Mouse (Mus musculus): ENCODE data around the gene Tvp23a. TPM values are rescaled to one million over a fixed set of nuclear protein-coding genes. Genes with fewer than 3 reads are reported as not detected.
A peak's percentile ranks its signal among the peaks of the same experiment; 100 is the strongest.

The Tvp23a gene
- polyA plus RNA-seq, 1 experiment, result 4.9 TPM

DNA sequence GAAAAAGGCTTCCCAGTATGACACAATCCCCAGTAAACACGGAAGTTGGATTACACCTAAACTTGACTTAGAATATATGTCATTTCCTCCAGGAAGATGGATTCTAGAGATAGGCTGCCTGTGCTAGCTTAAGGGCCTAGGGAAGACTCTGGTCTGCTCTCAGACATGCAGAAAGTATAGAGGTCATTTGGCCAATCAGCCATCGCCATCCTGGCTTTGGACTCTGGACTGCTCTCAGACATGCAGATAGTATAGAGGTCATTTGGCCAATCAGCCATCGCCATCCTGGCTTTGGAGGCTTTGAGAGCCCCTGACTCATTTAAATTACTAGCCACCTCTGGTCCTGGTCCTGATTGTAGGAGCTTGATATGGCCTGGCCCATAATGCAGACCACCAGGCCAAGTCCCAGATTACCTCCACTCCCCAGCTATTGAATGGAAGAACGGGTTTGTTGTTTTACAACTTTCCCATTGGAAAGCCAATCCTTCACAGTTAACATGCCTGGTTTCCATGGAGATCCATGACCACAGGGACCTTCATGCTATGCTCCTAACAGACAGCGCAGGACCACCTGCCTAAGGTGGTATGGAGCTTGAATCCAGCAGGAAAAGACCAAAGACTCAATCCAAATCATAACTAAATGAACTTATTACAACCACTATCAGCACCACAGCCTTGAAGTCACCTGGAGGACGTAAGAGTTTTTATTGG is 6.9 kb upstream of the Tvp23a start:
- DNase-seq (ENCODE audit: low spot score), result no peak

DNA sequence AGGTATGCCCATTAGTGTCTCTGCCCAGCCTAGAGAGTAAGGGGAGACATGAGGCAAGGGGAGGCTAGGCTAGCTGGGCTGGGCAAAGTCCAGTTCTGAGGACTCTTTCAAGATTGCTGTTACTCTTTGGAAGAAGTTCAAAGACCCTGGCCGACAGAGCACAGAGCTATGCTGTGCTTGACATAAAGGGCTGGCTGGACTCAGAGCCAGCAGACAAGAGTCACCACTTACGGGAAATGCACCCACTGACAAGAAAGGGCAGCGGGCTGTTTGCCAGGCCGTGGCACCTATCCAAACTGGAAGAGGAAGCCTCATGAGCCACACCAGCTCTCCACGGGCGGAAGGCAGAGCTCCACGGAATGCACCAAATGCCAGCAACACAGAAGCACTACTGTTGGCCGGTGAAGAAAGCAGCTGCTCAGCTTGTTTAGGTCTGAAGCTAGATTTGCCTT is 5.3 kb upstream of the Tvp23a start:
- DNase-seq (ENCODE audit: low spot score), result peak; percentile 45

DNA sequence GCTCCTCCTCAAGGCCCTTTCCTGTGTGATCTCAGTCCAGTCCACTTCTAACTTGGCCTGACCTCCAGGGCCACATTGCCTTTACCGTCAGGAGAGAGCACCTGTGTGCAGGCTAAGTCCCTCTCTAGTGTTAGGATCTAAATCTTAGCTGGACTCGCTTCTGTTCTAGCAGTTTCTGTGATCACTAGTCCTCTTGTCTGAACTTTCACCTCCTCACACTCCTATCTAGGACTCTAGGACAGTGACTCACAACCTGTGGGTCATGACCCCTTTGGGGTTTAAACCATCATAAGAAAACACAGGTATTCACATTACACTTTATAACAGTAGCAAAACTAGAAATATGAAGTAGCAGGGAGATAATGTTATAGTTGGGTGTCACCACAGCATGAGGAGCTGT is 4.7 kb upstream of the Tvp23a start:
- no peak for DNase-seq (ENCODE audit: low spot score)

DNA sequence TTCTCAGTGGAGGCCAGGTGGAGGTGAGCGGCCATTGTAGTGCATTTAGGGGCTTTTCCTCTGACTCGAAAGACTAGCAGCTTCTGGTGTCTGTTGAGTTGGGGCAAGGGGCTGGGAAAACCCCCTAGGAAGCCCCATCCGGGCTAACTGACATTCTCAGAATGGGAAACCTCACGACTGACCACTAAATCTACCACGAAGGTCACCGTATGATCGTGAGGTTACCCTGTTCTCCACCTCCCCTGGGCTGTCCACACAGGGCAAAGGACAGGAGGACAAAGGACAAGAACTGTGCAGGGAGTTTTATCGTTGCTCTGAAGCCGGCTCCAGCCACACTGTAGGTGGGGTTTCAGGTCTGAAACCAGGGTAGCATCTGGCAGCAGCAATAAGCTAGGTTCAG is 1.8 kb upstream of the Tvp23a start:
- no peak for DNase-seq (ENCODE audit: low spot score)

DNA sequence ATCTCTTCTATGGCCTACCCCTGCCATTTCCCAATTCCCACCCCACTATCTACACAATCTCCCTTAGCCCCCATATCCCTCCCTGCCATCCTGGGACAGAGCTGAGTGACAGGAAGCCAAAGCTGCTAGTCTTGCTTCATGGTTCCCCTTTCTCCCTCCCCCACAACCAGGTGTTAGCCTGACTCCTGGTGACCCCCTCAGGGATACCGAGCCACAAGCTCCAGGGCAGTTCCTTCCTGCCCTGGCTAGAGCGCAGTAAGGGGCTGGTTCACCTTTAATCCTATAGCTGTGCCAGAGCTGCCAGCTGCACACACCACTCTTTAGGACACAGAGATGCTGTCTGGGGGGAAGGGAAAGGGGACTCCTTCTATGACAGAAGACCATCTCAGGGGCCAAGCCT is 619 bp upstream of the Tvp23a start:
- DNase-seq (ENCODE audit: low spot score), result no peak

DNA sequence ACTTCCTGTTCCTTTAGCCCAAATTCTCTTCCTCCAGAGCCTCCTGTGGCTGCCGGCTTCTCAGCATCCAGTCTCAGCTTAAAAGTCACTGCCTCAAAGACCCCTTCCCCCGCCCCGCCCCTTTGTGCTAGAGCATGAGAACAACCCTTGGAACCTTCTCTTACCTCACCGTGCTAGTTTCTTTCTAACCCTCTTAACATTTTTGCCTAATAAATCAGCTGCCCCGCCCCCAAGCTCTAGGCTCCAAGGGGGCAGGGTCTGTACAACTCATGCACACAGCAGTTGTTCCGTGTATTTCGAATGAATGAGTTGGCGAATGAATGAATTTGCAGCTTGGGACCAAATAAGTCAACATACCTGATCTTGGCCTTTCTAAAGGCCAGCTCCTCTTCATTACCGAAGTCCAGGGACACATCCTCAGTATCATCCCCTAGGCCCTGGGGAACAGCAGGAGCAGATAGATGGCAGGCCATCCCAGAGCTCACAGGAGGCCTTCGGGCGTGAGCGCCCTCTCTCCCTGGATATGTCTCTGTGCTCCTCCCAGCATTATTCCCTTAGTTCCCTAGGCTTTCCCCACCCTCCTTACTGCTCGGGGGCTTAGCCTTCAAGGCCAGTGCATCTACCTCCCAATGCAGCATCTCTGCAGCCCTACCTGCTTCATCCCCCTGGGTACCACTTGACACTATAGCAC is 444 bp downstream of the Tvp23a start:
- no peak for DNase-seq (ENCODE audit: low spot score)

DNA sequence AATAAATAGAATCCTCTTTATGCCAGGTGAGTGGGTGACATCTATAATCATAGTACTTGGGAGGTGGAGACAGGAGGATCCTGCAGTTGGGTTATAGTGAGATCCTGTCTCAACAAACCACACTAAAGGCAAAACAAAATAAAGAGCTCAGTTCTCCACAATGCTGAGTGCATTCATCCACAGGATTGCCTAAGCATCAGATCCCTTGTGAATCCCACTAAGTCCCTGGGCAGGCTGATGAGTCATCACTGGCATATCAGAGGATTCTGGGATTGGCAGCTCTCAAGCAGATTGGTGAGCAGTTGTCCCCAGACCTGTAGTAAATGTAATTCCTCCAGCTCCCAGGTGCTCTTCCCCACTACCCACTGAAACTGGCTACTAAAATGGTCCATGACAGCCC is 3.4 kb downstream of the Tvp23a start:
- DNase-seq (ENCODE audit: low spot score), result no peak

DNA sequence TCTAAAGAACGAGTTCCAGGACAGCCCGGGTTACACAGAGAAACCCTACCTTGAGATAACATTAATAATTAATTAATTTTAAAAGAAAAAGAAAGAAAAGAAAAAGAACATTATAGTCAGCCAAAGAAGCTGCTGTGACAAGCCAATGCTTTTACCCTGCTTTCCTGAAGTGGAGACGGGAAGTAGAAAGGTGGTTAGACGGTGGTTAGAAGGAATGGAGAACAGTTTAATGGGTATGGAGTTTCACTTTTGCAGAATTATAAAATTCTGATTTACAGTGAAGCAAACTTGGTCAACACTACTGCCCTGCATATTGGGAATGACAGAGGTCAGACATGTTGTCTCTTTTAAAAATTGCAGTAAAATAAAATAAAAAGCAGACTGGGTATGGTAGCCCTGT is 5.4 kb downstream of the Tvp23a start:
- DNase-seq (ENCODE audit: low spot score), result no peak

DNA sequence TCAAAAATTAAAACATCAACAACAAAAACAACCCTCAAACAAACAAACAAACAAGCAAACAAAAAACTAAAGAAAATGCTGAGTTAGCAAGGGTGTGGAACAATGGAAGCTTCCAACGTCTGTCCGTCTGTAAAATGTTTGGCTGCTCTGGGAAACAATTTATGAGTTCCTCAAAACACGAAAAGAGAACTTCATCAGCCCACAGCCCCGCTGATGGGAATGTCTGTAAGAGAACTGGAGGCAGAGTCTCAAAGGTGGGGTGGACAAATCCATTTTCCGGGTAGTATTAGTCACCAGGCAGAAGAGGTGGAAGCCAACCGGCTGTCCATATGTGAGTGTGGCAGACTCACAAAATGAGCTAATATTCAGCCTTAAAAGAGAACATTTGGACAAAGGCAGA is 5.8 kb downstream of the Tvp23a start:
- DNase-seq (ENCODE audit: low spot score), result no peak

DNA sequence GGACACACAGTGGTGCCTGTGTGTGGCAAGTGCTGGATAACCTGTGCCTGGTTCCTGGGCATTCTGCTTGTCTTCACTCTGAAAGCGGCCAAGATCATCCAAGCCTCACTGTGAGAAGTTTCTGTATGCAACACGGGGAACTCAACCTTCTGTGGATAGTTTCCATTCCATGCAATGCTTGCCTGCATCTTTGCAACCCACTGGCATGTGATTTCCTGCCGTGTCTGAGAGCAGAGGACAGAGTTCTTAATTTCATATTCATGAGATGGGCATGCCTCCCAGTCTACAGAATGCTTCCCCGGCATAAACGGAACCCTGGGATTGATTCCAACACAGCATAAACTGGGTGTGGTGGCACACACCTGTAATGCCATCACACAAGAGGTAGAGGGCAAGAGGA is 9.1 kb downstream of the Tvp23a start:
- DNase-seq (ENCODE audit: low spot score), result no peak

DNA sequence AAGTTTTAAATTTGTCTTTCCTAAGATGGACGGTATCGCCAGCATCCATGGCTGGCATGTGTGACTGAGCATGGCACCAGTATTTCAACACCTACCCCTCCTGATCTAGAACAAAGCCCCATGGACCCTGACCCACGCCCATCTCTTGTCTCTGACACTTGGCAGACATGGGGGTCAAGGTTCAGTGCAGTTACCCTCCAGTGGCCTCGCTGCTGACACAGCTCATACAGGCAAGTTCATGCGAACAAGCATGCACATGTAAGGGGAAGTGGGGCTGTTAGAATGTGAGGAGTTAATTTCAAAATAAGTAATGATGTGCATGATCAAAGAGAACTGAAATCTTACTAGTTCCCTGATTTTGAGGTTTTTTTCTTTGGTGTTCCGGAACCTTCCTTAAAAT is 11.0 kb downstream of the Tvp23a start:
- DNase-seq (ENCODE audit: low spot score), result no peak

DNA sequence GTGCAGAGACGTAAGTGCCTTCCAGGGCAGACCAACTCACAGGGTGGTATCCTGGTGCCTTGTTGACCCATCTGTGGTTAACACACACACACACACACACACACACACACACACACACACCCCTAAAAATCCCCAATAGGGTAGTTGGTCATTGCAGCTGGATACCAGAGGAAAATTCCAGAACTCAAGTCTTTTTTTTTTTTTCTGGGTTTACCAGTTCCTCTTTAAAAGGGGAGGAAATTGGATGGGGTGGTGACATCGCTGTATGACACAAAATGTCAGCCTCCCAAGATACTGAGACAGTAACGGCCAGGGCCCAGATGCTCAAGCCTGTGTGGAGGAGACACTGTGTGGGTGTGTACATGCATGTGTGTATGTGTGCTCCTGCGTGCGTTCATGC is 13.8 kb downstream of the Tvp23a start:
- no peak for DNase-seq (ENCODE audit: low spot score)

DNA sequence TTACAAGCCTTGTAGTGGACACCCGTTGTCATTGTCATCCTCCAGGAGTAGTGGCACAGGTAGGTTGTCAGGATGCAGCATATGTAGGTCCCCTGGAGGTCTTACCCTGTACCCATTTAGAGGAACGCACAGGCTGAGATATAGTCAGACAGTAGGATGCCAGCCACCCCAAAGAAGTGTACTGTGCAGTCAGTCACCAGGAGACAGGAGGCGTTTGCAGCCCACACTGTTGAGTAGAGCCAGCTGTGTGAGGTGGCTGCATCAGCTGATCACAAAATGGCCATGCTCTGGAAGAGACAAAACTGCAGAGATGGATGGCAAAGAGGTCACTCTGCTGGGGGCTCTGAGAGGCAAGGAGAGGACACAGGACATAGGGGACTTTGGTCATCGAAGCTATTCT is 14.8 kb downstream of the Tvp23a start:
- no peak for DNase-seq (ENCODE audit: low spot score)

DNA sequence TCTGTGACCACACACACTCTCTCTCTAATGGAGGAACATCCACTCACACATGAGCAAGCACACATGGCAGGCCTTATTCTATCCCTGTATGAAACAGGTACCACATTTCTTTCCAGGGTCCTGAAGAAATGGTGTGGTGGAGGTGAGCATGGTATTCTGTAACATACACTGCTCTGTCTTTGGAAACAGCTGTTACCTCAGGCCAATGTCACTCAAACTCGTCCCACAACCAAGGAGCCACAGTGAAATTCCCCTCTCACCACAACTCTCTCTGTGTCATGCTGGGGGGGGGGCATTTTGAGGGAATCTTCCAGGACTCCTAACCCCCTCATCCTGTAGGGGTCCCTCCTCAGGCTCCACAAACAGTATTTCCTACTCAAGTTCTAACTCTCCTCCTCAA is 15.3 kb downstream of the Tvp23a start:
- no peak for DNase-seq (ENCODE audit: low spot score)

DNA sequence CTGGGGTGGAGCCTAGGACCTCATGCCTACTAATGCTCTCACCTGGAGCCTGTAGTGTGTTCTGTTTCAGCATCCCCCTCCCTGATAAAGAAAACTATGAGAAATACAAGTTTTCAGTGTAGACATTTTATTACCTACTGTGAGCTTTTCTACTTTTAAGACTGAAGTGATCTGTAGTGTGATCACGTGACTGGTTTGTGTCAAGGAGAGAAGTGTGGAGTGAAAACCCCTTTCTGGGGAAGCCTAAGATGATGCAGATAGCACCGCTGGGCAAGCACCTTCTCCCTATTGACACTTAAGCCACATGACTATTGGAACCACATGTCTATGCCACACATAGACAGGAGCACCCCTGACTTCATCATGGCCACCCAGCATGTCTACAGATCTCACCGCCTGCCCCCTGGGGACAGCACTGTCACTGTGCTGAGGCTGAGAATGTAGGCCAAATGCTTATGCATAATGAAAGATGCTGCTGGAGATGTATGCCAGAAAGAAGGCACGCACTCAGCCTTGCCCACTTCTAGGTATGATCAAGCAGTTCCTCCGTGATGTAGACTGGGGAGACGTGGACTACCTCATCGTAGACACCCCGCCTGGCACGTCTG is 26.6 kb downstream of the Tvp23a start:
- no peak for DNase-seq (ENCODE audit: low spot score)

DNA sequence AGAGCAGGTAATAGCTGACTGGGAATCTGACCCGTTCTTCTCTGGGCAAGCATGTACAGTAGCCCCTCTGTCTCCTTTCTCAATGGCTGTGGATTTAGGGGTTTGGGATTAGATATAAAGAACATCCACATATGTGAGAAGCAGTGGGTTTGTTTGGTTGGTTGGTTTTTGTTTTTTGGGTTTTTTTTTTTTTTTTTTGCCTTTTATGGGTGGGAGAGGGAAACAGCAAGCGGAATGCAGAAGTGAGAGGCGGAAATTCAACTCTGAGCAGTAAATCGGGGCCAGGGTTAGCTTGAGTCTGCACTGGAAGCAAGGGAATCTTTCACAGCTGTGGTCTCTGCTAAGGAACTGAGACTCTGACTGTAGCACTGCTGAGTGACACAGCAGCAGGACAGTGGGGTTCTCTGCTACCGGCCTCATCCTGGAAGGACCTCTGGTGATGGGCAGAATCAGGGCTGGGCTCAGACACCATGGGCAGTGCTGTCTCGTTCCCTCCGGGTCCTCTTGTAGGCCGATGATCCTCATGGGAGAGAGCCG is 29.4 kb downstream of the Tvp23a start:
- no peak for DNase-seq (ENCODE audit: low spot score)

DNA sequence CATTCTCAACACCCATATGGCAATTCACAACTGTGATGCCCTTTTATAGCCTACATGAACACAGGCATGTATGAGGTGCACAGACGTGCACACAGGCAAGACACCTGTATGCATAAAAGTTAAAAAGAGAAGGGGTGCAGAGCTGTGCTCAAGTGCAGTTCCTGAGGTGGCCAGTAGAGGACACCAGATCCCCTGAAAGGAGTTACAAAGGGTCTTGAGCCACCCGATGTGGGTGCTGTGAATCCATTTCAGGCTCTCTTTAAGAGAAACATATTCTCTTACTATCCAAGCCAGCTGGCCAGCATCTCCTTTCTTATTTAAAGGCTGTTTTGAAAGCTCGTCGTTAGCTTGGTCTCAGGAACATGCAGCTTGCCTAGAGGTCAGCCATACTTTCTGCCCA is 30.3 kb downstream of the Tvp23a start:
- DNase-seq (ENCODE audit: low spot score), result no peak

DNA sequence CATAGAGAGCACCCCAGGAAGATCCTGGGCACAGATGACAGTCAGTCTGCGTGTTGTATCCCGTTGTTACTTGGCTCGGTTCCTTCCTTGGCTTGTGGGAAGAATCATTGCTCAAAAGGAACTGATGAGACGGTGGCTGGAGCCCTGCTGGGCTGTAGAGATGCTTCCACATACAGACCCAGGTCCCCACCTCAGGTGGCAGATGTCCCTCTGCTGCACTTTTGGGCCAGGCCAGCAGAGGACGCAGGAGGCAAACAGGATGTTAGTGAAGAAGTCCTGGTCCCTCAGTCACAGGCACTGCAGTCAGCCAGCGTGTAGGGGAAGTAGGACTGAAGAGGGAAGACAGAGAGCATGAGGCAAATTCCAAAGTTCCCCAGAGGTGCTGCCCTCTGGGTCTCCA is 31.2 kb downstream of the Tvp23a start:
- DNase-seq (ENCODE audit: low spot score), result no peak

DNA sequence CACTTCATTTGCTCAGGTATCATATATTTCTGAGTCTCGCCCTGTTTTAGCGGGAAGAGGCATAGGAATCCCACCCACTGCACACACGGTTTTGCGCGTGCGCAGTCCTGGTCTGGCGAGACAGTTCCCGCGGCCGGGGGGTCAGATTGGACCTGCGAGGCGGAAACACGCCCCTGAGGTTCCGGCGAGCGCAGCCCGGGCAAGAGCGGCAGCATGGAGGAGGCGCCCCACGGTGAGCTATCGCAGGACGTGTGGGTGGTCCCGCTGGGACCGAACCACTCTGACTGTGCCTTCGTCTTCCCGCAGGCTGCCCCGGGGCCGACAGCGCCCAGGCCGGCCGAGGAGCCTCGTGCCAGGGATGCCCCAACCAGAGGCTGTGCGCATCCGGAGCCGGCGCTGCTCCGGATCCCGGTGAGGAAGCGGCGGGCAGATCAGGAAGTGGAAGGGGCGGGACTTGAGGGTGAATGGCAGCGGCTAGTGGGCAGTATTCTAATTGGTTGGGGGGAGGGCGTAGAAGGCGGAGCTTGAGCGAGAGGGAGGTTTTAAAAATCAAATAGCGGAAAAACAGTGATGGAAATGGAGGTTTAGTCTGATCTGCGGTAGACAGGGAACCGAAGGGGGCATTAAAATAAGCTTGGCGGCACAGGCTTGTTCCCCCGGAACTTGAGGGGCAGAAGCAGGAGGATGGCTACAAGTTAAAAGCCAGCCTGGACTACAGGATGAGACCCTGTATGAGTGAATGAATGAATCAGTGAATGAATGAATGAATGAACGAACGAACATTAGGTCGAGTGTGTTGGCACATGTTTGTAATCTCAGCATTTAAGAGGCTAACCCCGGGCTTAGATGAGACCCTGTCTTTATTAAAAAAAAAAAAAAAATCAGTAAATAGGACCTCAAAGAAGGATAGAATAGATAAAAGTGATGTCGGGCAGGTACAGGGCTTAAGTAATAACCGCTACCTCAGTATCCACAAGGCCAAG is 35.1 kb downstream of the Tvp23a start, which contains the start of gene Nubp1:
TSS of gene Nubp1 (plus strand) at position 185 of the 983 bp plus-strand sequence.
- DNase-seq (ENCODE audit: low spot score), result peak; percentile 91

DNA sequence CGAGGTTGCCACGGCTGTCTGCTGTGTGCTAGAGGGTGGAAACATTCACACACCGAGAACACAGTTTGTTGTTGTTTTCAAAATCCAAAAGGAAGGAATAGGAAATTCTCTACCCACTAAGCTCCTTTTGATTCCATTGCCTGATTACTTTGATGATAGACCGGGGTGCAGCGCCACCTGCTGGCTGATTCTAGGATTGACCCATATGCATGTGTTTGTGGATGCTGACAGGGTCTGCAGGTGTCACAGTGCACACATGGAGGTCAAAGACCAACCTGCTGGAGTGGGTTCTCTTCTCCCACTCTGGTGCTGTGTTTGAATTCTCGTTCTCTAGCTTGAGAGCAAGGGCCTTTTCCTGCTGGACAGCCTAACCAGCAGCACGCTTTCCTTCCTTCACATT is 48.0 kb downstream of the Tvp23a start:
- peak; percentile 78 for DNase-seq (ENCODE audit: low spot score)

DNA sequence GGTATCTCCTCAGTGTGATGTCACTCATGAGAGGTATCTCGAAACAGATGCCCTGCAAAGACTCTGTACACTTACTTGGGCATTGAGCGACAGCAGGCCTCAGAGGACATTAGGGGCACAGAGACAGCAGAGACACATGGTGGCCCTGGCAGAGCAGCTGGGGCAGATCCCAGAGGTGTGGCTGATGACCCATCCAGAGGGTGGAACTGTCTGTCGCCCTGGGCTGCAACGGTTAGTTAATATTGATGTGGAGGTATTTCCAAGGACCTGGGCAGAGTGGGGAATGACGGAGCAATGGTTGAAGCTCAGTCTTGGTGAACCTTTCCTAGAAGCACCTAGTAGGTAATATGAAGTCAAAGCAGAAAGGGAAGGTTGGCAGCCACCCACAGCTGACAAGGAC is 48.4 kb downstream of the Tvp23a start:
- DNase-seq (ENCODE audit: low spot score), result no peak

Data from urinary bladder, adult 2 months (tissue).